Mouse (Mus musculus) ES-E14 (cell line): ENCODE measurements around the gene Hdac7. TPM values are rescaled to one million over a fixed set of nuclear protein-coding genes. Genes with fewer than 3 reads are reported as not detected.

ENCODE experiments used
- DNase-seq: peaks from one replicate; pipeline ENCODE4 v3.0.0-alpha.2; 2013; ENCODE audit warnings: low read depth, low spot score
- H3K27ac ChIP-seq: 2 replicates; pipeline ENCODE4 v1.5.1; 2012; ENCODE audit warnings: low read depth, mild to moderate bottlenecking, low read length, moderate library complexity, mixed read lengths; ENCODE audit not compliant: poor library complexity, insufficient read depth, severe bottlenecking
- H3K36me3 ChIP-seq: 2 replicates; pipeline ENCODE4 v1.6.1; 2012; ENCODE audit warnings: mild to moderate bottlenecking, low read length, moderate library complexity, mixed read lengths; ENCODE audit not compliant: control insufficient read depth, poor library complexity, insufficient read depth, severe bottlenecking
- H3K4me1 ChIP-seq, 2 experiments: fragments of 150-350 bp in 1 of 2; sonication (generic) in 1 of 2; 2 replicates each; pipeline ENCODE4 v1.6.1; 2012; ENCODE audit warnings: low read length in 2 of 2, mild to moderate bottlenecking in 1 of 2, mixed read lengths in 1 of 2; ENCODE audit not compliant: control insufficient read depth in 2 of 2, insufficient read depth in 2 of 2, poor library complexity in 1 of 2
- H3K4me3 ChIP-seq, 2 experiments: fragments of 150-350 bp in 1 of 2; sonication (generic) in 1 of 2; 2 replicates each; pipeline ENCODE4 v1.5.1; 2012; ENCODE audit warnings: low read length in 2 of 2, low read depth in 1 of 2, mild to moderate bottlenecking in 1 of 2, mixed read lengths in 1 of 2; ENCODE audit not compliant: insufficient read depth in 1 of 2, poor library complexity in 1 of 2, severe bottlenecking in 1 of 2
- H3K9ac ChIP-seq: 2 replicates; pipeline ENCODE4 v1.6.1; 2012; ENCODE audit warnings: low read depth, mild to moderate bottlenecking, low read length, mixed read lengths; ENCODE audit not compliant: poor library complexity, insufficient read depth, severe bottlenecking
- H3K9me3 ChIP-seq: fragments of 150-350 bp; sonication (generic); 2 replicates; pipeline ENCODE4 v1.6.1; 2012; ENCODE audit warnings: low read depth, mild to moderate bottlenecking, low read length; ENCODE audit not compliant: control insufficient read depth, insufficient read depth
- CHD2 ChIP-seq: IDR thresholded peaks from 2 replicates; pipeline ENCODE4 v1.6.1; 2014; ENCODE audit warnings: mild to moderate bottlenecking, low read depth, low read length, inconsistent platforms
- HCFC1 ChIP-seq: IDR thresholded peaks from 2 replicates; pipeline ENCODE4 v1.6.1; 2012; ENCODE audit warnings: low read length, inconsistent platforms, borderline replicate concordance; ENCODE audit not compliant: insufficient read depth
- MAFK ChIP-seq: IDR thresholded peaks from 2 replicates; pipeline ENCODE4 v1.6.1; 2014; ENCODE audit warnings: mild to moderate bottlenecking, low read depth, low read length, inconsistent platforms; ENCODE audit not compliant: insufficient read depth
- ZC3H11A ChIP-seq: IDR thresholded peaks from 2 replicates; pipeline ENCODE4 v1.6.1; 2012; ENCODE audit warnings: low read depth, mild to moderate bottlenecking, inconsistent platforms, low read length, borderline replicate concordance
- ZNF384 ChIP-seq: IDR thresholded peaks from 2 replicates; pipeline ENCODE4 v1.6.1; 2012; ENCODE audit warnings: low read depth, low read length, inconsistent platforms
- in situ Hi-C, 2 experiments: fragments of 600-800 bp; cut with MboI; formaldehyde crosslinking; loops; one replicate each; pipeline ENCODE4 v1.15.1; 2025; ENCODE audit warnings: low sequenced_read_pairs in 2 of 2, inconsistent platforms in 1 of 2; ENCODE audit not compliant: unreplicated experiment in 2 of 2
- total RNA-seq: library from RNA; depleted of rRNA; stranded (reverse); fragments of 300-350 nt; gene quantifications from 2 replicates; pipeline ENCODE4 v1.2.3, GENCODE M21; 2012

Gene Hdac7
- total RNA-seq, 1 experiment, result 7.4 TPM

- no peak for DNase-seq
- Histone ChIP-seq H3K36me3 (peaks cover 2% of the 10 kb centered on the region; the same call in 1 of the 2 replicates), H3K9me3 (no peaks in the 10 kb centered on the region), H3K4me1 (0 out of 4 replicates have a peak, but pooled peaks cover 0 to under 1% of the 10 kb centered on the region in 2 experiments), H3K27ac (no peak overlapping the region), H3K4me3 (no peak overlapping the region), H3K9ac (no peak overlapping the region)
- no peak for TF ChIP-seq CHD2
- no peak for TF ChIP-seq ZNF384
- TF ChIP-seq ZC3H11A, result no peak
- TF ChIP-seq HCFC1, result no peak
- TF ChIP-seq MAFK, result no peak
- in situ Hi-C loops, result no loop called here
Observed at GRCm38 (mm10) chr15:97795559-97796235, 48.6 kb downstream of the Hdac7 start.

- in situ Hi-C loops, result no loop called here
- no peak overlapping the region for H3K27ac ChIP-seq
- no peak for DNase-seq
- no peaks in the 10 kb centered on the region for H3K4me1 ChIP-seq
- TF ChIP-seq MAFK (no peak), ZC3H11A (no peak), ZNF384 (no peak), HCFC1 (no peak), CHD2 (no peak)
- H3K9ac ChIP-seq, result no peak overlapping the region
- H3K4me3 ChIP-seq, result no peak overlapping the region
- H3K9me3 ChIP-seq, result no peaks in the 10 kb centered on the region
- peaks cover 4% of the 10 kb centered on the region; the same call in 1 of the 2 replicates for H3K36me3 ChIP-seq
Observed at GRCm38 (mm10) chr15:97794268-97794667, 50.0 kb downstream of the Hdac7 start.

GRCm38 (mm10) chr15:97793386-97794153, 50.7 kb downstream of the Hdac7 start:
- H3K36me3 ChIP-seq, result peaks cover 4% of the 10 kb centered on the region; the same call in 1 of the 2 replicates
- H3K4me3 ChIP-seq, result no peak overlapping the region
- TF ChIP-seq ZNF384 (no peak), CHD2 (no peak), MAFK (no peak), HCFC1 (no peak), ZC3H11A (no peak)
- no peak overlapping the region for H3K9ac ChIP-seq
- no peaks in the 10 kb centered on the region for H3K4me1 ChIP-seq
- no peak for DNase-seq
- H3K27ac ChIP-seq, result no peak overlapping the region
- in situ Hi-C loops, result no loop called here
- H3K9me3 ChIP-seq, result no peaks in the 10 kb centered on the region

- Histone ChIP-seq H3K4me3 (no peak overlapping the region), H3K27ac (no peak overlapping the region), H3K9me3 (no peaks in the 10 kb centered on the region), H3K4me1 (peaks cover 6 to 19% of the 10 kb centered on the region in 2 experiments; a peak in 3 of 4 replicates), H3K9ac (no peak overlapping the region), H3K36me3 (peaks cover 2% of the 10 kb centered on the region; the same call in 1 of the 2 replicates)
- no peak for DNase-seq
- TF ChIP-seq CHD2, result no peak
- TF ChIP-seq MAFK, result no peak
- no peak for TF ChIP-seq ZNF384
- TF ChIP-seq HCFC1, result no peak
- no peak for TF ChIP-seq ZC3H11A
- in situ Hi-C loops, result no loop called here
Observed at GRCm38 (mm10) chr15:97791126-97791700, 53.1 kb downstream of the Hdac7 start.
